Mouse (Mus musculus) ES-Bruce4 (cell line): ENCODE data around the gene Gm12695. TPM values are rescaled to one million over a fixed set of nuclear protein-coding genes. Genes with fewer than 3 reads are reported as not detected.

Experiments
- H3K27ac ChIP-seq: 2 replicates; pipeline ENCODE4 v1.5.1; 2012; ENCODE audit warnings: low read length, inconsistent platforms; ENCODE audit not compliant: insufficient read depth
- H3K27me3 ChIP-seq: 2 replicates; pipeline ENCODE4 v1.6.1; 2012; ENCODE audit warnings: mild to moderate bottlenecking, low read length, inconsistent platforms; ENCODE audit not compliant: control insufficient read depth, poor library complexity, insufficient read depth, severe bottlenecking
- H3K36me3 ChIP-seq: 2 replicates; pipeline ENCODE4 v1.6.1; 2012; ENCODE audit warnings: inconsistent platforms, mild to moderate bottlenecking, low read length, moderate library complexity; ENCODE audit not compliant: control insufficient read depth, poor library complexity, insufficient read depth, severe bottlenecking
- H3K4me1 ChIP-seq: one replicate; pipeline ENCODE4 v1.8.1; 2011; ENCODE audit warnings: low read length; ENCODE audit not compliant: control insufficient read depth, insufficient read depth
- H3K4me3 ChIP-seq: 2 replicates; pipeline ENCODE4 v1.5.1; 2011; ENCODE audit warnings: low read depth, mild to moderate bottlenecking, low read length
- H3K9ac ChIP-seq: 2 replicates; pipeline ENCODE4 v1.6.1; 2012; ENCODE audit warnings: low read depth, mild to moderate bottlenecking, inconsistent platforms; ENCODE audit not compliant: poor library complexity, severe bottlenecking
- H3K9me3 ChIP-seq: replicated peaks from 2 replicates; pipeline ENCODE4 v1.6.1; 2012; ENCODE audit warnings: mild to moderate bottlenecking, low read length, inconsistent platforms; ENCODE audit not compliant: control insufficient read depth, poor library complexity, insufficient read depth, severe bottlenecking
- CTCF ChIP-seq: IDR thresholded peaks from one replicate; pipeline ENCODE4 v1.8.1; 2011; ENCODE audit warnings: low read depth, low read length
- EP300 ChIP-seq: IDR thresholded peaks from 2 replicates; pipeline ENCODE4 v1.6.1; 2011; ENCODE audit warnings: low read depth, low read length; ENCODE audit not compliant: insufficient read depth
- POLR2A ChIP-seq: IDR thresholded peaks from one replicate; pipeline ENCODE4 v1.8.1; 2011; ENCODE audit warnings: low read length; ENCODE audit not compliant: insufficient read depth
- polyA plus RNA-seq: library from polyadenylated mRNA; stranded (reverse); fragments of >200 nt; gene quantifications from 2 replicates; pipeline ENCODE4 v1.2.4, GENCODE M21; 2011; ENCODE audit warnings: low read depth; ENCODE audit not compliant: missing spikeins, insufficient read depth, insufficient read length

Gm12695 gene
- polyA plus RNA-seq, 1 experiment, result not detected

GRCm38 (mm10) chr4:96696614-96697360, 88.2 kb downstream of the Gm12695 start:
- Histone ChIP-seq H3K9ac (no peak overlapping the region), H3K9me3 (no peaks in the 10 kb centered on the region), H3K4me1 (no peaks in the 10 kb centered on the region), H3K27me3 (peaks cover 2% of the 10 kb centered on the region; the same call in 1 of the 2 replicates), H3K4me3 (no peak overlapping the region), H3K36me3 (no peaks in the 10 kb centered on the region), H3K27ac (no peak overlapping the region)
- no peak for TF ChIP-seq POLR2A
- TF ChIP-seq CTCF, result peak; percentile 60
- TF ChIP-seq EP300, result no peak

DNA sequence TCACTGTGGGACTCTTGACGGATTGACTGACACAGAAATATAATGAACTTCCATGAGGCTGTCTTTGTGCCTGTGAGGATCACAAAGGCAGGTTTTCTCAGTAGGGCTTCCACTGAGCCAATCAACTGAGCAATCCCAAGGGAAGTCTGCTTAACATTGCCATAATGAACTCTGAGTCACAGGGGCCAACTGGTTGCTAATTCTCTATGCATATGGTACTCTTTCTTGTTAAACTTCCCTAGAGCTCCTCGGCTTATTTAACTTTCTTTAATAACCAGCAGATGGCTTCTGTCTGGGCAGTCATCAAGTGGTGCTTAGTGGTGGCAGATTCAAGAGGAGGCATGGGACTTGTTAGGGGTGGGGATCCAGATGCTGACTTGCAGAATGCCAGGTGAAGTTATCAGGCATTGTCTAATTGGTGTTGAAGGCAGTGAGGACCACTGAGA, 97.6 kb downstream of the Gm12695 start:
- Histone ChIP-seq H3K4me1 (no peaks in the 10 kb centered on the region), H3K9me3 (no peaks in the 10 kb centered on the region), H3K9ac (no peak overlapping the region), H3K27me3 (no peaks in the 10 kb centered on the region), H3K36me3 (no peaks in the 10 kb centered on the region), H3K27ac (no peak overlapping the region), H3K4me3 (no peak overlapping the region)
- TF ChIP-seq POLR2A (no peak), EP300 (no peak), CTCF (no peak)

GRCm38 (mm10) chr4:96683474-96683873, 101.5 kb downstream of the Gm12695 start:
- Histone ChIP-seq H3K27ac (no peak overlapping the region), H3K9ac (no peak overlapping the region), H3K27me3 (no peaks in the 10 kb centered on the region), H3K9me3 (no peaks in the 10 kb centered on the region), H3K4me3 (no peak overlapping the region), H3K36me3 (no peaks in the 10 kb centered on the region), H3K4me1 (no peaks in the 10 kb centered on the region)
- TF ChIP-seq EP300 (no peak), CTCF (no peak), POLR2A (no peak)

GRCm38 (mm10) chr4:96680966-96681365, 104.0 kb downstream of the Gm12695 start:
- TF ChIP-seq EP300, result no peak
- TF ChIP-seq CTCF, result no peak
- no peak for TF ChIP-seq POLR2A
- Histone ChIP-seq H3K27ac (no peak overlapping the region), H3K36me3 (no peaks in the 10 kb centered on the region), H3K4me1 (no peaks in the 10 kb centered on the region), H3K9me3 (no peaks in the 10 kb centered on the region), H3K4me3 (no peak overlapping the region), H3K9ac (no peak overlapping the region), H3K27me3 (no peaks in the 10 kb centered on the region)

GRCm38 (mm10) chr4:96680233-96680632, 104.8 kb downstream of the Gm12695 start:
- Histone ChIP-seq H3K36me3 (no peaks in the 10 kb centered on the region), H3K9me3 (no peaks in the 10 kb centered on the region), H3K27me3 (no peaks in the 10 kb centered on the region), H3K9ac (no peak overlapping the region), H3K27ac (no peak overlapping the region), H3K4me3 (no peak overlapping the region), H3K4me1 (no peaks in the 10 kb centered on the region)
- TF ChIP-seq EP300, result no peak
- TF ChIP-seq CTCF, result peak; percentile 41

Other genes starting within 250 kb of the Gm12695 start
- 0.26 and 0.58 TPM in 2 replicates for gene Cyp2j6, start 231.5 kb downstream of the Gm12695 start, polyA plus RNA-seq
- gene Cyp2j9, start 193.6 kb downstream of the Gm12695 start, polyA plus RNA-seq, result 1.5 and 1.6 TPM in 2 replicates
- not detected in 2 replicates for gene Cyp2j5, start 121.0 kb downstream of the Gm12695 start, polyA plus RNA-seq